Mouse (Mus musculus): ENCODE data around the gene Kctd6.
"Not testable (repeated sequence)": the region's sequence is repeated elsewhere in the genome, so short reads cannot be mapped to it uniquely, and the experiment has no call there.

Kctd6 gene

DNA sequence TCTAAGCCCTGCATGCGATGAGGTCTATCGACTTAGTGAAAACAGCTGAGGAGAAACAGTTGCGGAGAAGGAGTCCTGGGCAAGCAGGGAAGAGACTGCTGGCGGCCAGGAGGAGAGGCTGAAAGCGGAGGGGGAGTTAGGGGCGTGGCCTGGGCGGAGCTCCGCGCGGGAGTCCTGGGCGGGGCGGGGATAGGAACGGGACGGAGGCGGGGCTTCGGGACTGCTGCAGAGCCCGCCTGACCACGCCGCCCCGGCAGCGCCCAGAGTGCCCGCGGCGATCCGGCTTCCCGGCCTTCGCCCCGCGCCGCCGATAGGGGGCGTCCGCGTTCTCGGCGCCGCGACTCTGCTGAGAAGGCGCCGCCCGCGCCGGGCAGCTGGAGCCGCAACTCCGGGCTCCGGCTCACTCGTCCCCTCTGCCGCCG is at the start of gene Kctd6:
Kctd6 (plus strand) TSS at position 338 of the 422 bp plus-strand sequence.
- peak; percentile 99 for DNase-seq (ENCODE audit: extremely low spot score)

DNA sequence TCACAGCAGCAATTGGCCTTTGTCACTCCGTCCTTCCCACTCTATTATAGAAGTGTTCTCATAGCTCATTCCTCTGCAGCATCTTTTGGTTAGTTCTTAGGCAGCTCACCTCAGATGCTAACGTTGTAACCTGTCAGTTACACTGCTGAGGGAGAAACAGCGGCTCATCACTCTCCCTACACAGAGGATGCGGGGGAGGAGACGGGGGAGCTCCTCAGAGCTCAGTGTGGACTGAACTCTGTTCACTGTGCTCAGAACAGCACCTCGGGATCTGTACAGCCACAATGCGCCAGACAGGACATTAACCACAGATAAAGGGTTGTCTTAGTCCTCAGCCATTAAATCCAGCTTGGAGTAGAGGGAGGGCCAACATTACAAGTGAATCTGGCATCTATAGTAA is 49.5 kb upstream of the Kctd6 start:
- no peak for DNase-seq (ENCODE audit: extremely low spot score)

DNA sequence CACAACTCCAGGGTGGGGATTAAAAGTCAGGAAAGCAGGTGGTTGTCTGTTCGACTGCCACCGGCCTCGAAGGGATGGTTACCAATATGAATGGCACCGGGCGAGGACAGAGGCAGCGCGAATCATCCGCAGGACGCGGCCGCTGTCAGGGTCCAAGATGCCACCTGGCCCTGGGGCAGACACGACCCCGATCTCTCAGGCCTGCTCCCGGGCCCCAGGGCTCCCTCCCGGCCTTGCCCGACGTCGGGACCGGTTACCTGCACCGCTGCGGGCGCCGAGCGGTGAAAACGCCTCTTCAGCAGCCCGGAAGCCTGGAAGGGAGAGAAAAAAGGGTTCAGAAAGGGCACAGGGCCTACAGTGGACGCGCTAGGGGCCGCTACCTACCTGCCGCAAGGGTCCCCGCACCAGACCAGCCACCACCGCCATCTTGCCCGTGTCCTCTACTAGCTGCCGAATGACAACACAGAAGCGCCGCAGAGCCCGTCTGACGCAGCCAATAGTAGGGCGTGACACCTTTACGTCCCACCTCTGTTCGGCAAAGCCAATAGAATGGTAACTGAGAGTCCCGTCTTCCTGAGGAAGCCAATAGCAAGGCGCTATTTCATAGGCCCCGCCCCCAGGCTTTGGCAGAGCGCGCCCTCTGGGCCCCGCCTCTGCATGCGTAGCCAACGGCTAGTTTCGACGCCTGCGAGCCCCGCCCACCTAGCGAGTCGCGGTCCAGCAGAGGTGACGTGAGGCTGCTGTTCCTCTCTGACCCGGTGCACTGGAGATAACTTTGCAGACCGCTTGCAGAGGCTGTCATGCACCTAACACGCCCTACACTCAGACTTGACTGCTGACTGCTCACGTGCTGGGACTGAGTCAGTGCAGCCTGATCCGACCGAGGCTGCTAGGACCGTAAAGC is 41.2 kb upstream of the Kctd6 start, which contains the start of gene Pdhb:
Pdhb (minus strand) TSS at position 519 of the 904 bp plus-strand sequence.
- peak; percentile 95 for DNase-seq (ENCODE audit: extremely low spot score)

DNA sequence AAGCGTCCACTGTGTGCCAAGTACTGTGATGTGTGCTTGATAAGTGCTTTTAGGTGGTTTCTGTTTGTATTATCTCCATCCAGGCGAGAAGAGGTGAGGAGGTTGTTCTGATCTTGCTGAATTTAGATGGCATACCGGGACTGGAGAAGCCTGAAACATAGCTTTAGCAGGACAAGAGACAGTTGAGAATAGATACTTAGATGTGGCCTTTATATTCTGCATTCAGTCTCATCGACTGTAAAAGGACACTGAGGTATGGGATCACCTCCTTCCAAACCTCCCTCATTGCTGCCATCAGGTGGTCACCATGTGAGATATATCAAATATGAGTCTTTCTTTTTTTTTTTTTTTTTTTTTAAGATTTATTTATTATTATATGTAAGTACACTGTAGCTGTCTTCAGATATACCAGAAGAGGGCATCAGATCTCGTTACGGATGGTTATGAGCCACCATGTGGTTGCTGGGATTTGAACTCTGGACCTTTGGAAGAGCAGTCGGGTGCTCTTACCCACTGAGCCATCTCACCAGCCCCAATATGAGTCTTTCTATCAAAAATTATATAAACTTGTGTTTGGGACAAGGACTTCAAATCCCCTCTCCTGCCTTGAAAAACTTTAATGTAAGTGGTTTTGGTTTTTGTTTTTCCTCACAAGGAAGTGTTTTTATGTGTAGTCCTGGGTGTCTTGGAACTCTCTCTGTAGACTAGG is 40.2 kb upstream of the Kctd6 start:
- not testable (repeated sequence) for DNase-seq (ENCODE audit: extremely low spot score)

DNA sequence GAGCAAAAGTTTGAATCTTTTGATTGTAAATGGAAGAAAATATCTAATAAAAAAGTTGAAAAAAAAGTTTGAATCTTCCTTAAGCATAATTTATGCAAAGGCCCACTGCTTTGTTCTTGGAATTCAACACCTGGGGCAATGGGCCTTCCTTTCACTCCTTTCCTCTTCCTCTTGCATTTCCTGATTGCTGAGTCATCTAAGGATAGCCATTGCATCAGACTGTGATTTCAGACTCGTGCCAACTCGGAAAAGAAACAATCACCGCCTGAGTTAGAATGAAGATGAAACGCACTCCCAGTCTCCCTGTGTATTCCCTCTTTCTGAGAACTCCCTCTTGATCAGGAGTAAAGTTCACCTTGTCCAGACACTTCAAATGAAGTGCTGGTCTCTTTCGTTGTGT is 39.3 kb upstream of the Kctd6 start:
- no peak for DNase-seq (ENCODE audit: extremely low spot score)

DNA sequence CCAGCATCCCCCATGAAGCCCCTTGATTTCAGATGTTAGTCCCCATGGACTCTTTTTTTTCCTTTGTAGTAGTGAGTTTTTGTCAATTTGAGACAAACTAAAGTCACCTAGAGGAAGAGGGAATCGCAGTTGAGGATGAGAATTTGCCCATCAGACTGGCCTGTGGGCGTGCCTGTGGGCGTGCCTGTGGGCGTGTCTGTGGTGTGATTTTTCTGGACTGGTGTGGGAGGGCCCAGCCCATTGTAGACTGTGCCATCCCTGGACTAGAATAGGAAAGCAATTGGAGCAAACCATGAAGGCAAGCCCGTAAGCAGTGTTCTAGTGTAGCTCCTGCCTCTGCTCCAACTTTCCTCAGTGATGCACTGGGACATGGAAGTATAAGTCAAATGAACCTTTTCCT is 37.7 kb upstream of the Kctd6 start:
- peak; percentile 39 for DNase-seq (ENCODE audit: extremely low spot score)

DNA sequence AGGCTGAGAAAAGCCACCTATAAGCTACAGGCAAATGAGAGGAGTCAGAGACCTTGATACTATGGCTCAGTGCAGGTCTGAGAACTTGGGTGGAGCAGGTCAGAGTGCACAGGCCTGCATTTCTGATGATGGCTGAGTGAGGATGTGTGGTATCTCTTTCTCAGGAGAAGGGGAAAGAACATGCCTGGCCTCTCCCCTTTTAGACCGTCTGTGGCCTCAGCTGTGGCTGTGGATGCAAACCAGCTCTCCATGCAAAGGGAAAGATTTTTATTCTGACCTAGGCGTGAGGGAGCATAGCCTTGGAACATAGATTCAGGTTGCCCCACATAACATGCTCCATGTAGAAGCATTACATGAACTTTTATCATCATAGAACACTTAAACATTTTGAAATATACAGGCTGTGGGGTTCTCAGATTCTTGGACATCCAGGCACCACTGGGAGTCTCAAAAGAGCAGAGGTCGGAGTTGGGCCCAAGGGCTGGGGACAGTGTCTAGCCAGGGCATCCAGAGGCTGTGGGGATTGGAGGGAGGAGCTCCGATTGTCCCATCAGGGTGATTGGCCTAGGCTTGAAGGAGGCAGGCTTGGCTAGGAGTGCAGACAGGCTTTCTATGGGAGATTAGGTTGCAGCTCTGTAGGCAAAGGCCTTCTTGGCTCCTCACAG is 33.4 kb upstream of the Kctd6 start:
- DNase-seq (ENCODE audit: extremely low spot score) = no peak

DNA sequence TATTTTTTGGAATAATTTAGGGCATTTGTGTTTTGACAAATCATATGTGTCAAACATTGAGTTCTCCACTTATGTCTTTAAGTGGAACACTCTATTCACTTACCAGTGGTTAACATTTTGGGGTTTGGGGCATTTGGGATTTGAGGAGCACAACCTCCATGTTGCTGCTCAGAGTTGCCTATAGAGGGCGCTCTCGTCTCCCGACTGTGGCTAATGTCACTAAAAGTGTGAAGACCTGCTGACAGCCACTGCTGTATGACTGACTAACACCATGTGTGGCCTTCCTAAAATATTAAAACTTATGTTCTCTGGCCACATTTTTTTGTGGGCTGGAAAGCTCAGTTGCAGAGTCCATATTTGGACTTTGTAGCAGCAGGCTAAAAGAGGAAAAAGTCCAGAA is 30.6 kb upstream of the Kctd6 start:
- no peak for DNase-seq (ENCODE audit: extremely low spot score)

DNA sequence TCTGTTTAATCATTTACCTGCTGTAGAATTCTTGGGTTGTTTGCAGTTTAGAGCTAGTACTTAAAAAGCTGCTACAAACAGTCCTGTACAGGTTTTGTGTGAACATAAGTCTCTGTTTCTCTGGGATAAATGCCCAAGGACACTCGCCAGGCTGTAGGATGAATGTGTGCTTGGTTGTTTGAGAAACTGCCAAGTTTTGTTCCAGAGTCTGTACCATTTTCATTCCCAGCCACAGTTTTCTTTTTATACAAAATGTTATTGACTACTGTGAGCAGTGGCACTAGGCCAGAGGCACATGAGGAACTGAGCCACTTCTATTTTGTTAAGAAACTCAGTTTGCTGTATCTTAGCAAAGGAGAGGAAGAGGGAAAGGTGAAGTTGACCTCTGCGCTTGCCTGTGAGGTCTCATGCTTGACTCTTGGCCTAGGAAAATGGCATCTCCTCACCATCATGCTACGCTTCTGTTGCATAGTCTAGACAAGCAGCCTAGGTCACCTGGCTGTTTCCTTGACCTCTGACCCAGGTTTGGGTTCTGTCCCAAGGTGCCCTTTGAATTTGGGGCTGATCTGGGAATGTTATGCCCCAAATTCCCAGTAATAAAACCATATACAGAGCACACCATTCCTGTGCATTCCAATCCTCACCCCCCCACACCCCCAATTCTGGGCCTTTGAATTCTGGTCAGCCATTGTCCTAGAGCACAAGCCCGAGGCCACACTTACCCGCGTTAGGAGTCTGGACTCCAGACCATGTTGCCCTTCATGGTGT is 27.5 kb upstream of the Kctd6 start:
- no peak for DNase-seq (ENCODE audit: extremely low spot score)

DNA sequence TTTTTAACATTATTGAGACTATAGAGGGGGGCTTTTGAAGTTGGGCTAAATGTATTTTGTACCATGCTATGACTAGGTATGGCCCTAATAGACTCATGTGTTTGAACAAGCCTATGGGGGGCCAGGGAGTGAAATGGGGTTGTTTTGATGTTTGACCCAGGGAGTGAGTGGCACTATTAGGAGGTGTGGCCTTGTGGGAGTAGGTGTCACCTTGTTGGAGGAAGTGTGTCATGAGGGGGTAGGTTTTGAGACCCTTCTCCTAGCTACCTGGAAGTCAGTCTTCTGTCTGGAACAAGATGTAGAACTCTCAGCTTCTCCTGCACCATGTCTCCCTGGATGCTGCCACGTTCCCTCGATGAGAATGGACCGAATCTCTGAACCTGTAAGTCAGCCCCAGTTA is 23.4 kb upstream of the Kctd6 start:
- no peak for DNase-seq (ENCODE audit: extremely low spot score)

DNA sequence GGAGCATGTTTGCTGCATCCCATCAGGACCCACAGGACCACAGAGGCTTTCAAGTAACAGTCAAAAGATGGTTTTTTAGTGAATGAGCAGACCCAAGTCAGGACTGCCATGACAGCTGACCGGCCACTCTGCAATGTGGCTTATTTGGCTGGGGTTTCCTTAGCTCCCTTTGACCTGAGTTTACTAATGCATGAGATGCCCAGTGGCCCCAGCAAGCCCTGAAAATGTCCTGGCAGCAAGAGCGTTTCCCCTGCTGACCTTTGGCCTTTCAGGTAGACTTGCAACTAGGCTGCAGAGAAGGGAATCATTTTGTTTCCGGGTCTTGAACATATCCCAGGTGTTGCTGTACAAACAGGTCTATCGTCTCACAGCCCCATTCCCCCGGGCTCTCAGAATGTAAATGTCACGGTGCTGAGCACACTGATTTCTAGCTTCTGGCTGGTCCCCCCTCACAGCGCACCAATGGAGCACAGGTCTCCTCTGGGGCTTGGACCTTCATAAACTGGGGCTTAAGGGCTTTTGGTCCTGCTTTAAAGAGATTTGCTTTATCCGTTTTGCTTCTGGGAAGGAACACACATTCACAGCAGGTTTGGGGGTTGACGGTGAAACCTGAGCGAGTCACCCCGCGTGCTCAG is 22.5 kb upstream of the Kctd6 start:
- no peak for DNase-seq (ENCODE audit: extremely low spot score)

DNA sequence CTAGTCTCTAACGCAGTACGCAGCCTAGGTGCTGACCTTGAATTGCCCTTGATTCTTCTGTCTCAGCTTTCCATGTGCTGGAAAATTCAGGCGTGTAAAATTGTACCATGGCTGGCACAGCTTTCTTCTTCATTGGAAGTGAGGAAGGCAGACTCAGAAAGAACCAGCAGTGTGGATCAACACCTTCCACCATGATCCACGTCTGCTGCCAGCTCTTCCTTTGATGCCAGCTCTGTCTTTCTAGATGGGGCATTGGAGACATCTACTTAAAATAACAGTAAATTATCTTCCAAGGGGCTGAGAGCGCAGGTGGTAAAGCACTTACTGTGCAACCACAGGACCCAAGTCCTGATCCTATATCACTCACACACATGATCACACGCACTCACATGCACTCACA is 21.2 kb upstream of the Kctd6 start:
- DNase-seq (ENCODE audit: extremely low spot score) = no peak

DNA sequence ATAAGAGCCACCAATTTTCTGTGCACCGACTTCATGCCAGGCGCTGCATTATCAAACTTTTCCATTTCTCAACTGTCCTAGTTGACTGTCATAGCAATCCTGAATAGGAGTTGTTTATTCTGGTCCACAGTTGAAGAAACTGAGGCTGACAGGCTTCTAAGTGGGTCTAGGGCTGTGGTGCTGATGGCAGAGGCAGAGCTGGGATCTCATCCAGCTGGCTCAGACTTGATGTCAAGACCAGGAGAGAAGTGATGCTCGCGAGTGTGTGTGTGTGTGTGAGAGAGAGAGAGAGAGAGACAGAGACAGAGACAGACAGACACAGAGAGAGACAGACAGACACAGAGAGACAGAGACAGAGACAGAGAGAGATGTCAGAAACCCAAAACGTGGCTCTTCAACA is 13.2 kb upstream of the Kctd6 start:
- no peak for DNase-seq (ENCODE audit: extremely low spot score)

DNA sequence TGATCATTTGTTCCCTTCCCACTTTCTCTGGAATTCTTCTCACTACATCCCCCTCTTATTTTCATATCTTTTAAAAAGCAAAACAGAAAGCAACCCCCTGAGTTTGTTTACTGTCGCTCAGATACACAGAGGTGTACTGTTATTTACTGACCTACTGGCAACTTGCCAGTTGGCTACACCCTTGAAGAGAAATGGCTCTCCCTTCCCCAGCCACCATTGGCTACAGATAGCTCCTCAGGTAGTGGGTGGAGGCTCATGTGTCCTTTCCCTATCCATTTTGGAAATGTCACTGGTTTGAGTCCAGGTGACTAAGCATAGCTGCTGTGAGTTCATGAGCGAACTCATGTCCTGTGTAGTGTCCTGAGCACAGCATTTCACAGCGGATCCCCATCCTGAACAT is 12.2 kb upstream of the Kctd6 start:
- DNase-seq (ENCODE audit: extremely low spot score) = no peak

DNA sequence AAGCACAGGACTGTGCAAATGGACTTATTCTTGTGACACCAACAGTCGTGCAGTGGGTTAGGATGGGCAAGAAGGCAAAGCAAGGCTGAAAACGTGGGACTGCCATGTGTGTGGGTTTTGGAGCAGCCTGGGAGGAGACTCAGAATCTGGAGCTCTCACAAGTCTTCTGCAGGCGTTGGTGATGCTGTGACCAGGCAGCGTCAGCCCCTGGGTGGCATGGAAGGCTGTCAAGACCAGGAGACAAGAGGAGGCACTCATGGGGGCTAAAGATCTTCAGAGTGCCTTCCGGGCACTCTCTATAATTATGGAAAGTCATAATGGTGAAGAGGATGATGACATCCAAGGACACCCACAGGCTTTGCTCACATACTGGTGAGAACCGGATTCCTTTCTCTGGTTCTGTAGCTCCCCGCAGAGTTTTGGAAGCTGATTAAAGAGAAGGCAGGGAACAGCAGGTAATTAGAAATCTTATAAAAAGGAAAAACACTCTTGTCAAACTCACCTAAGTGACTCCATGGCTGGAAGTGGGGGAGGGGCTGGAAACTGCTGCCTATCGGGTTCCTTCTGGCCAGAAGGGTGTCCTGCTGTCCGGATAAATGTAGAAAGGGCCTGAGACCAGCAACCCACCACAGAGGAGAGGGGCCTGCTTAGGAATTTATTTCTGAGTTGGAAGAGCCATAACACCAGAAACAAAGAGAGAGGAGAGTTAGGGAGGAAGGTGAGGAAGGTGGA is 7.6 kb upstream of the Kctd6 start:
- DNase-seq (ENCODE audit: extremely low spot score) = no peak

DNA sequence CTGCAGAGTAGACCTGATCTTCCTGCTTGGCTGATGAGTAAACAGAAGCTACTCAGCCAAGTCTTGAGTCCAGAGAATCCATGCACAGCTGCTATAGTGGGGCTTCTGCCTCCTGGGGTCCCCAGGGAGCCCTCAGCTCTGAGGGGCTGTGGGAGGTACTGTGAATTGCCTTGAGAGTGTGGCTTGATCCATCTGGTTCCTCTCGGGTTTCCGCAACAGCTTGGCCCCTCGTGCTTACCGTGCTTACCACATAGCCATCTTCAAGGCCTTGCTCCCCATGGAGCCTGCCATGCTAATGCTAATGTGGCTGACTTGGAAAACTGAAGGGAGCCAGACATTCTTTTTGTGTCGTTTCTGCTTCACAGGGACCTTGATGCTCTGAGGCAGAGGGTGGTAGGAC is 6.8 kb upstream of the Kctd6 start:
- no peak for DNase-seq (ENCODE audit: extremely low spot score)

DNA sequence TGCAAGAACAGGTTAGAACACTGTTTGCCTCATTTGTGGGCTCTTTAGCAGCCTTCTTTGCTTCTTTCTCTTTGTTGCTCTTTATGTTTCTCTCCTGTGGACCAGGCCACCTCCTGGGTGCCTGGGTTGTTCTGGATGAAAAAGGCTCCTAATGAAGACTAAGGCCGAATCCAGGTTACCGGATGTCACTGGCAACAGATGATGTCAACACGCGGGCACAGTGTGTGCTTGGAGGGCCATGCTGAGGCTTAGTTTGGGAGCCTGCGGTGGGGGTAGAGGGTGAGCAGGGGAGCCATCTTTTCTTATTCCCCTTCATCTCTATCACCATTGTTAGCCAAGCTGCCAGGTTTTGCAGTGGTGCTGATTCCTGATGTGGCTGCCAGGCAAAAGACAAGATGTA is 6.4 kb upstream of the Kctd6 start:
- no peak for DNase-seq (ENCODE audit: extremely low spot score)

DNA sequence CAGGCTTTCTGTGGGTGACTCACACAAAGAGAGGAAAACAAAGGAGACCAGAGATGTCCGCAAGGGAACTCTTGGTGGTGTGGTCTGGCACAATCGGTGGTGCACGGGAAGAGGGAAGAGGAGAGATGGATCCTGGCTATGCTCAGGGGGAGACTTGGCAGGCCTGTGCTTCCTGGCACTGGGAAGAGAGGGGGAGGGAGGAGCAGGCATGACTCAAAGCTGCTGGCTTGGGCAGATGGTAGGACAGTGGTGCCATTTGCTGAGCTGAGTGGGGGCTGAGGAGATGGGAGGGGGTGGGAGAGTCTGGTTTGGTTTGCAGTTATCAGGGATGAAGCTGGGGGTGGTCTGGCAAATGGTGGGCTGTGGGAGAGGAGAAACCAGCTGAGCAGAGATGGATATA is 5.1 kb upstream of the Kctd6 start:
- no peak for DNase-seq (ENCODE audit: extremely low spot score)

DNA sequence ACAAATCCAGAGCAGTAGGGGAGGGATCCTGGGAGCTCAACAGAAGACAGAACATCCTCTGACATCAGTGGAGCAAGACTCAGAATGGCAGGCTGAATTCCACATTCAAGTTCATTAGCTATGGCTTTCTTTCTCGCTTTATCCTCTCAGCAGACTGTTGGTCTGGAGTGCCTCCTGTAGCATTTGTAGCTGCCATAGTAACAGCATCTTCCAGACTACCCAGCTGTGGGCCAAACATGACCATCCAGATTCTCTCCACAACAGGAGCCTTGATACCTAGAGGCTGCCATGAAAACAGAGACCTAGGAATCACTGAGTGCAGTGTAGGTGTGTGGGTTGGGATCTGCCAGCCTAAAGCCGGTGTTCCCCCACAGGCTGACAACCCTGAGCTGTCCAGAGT is 4.0 kb upstream of the Kctd6 start:
- no peak for DNase-seq (ENCODE audit: extremely low spot score)

DNA sequence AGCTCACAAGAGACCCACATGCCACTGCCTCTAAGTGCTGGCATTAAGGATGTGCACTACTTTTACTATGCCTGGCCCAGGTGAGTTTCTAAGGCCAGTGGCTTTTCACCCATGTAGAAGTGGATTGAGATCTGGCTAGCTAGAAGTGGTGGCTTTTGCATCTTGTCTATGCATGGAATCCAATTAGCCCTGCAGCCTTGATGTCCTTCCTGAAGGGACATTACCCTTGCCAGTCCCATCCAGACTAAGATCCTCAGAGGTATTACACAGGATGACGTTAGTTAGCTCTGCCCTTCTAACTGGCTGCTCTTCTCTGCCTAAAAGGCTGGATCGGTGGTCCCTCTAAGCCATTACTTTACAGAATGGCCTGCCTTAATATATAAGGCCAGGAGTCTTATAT is 944 bp upstream of the Kctd6 start:
- DNase-seq (ENCODE audit: extremely low spot score) = no peak
